Mouse (Mus musculus) cerebellum, adult 18-20 months (tissue): ENCODE data around the gene Rps18.

ENCODE experiments used
- DNase-seq, 2 experiments: peaks; one replicate each; pipeline ENCODE4 v3.0.0; 2021

Gene Rps18

DNA sequence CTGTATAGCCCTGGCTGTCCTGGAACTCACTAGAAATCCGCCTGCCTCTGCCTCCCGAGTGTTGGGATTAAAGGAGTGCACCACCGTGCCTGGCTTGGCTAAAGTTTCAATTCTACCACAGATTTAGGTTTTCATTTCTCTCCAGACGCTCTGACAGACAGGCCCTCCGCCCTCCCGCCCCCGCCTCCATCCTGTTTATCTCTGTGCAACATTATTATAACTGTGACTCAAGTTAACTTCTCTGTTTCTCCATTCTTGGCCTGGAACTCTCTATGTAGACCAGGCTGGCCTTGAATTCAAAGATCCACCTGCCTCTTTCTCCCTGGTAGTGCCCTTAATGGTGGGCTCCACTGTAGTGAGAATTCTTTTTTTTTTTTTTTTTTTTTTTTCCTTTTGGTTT lies 53.3 kb downstream of the Rps18 start:
- DNase-seq = no peak

DNA sequence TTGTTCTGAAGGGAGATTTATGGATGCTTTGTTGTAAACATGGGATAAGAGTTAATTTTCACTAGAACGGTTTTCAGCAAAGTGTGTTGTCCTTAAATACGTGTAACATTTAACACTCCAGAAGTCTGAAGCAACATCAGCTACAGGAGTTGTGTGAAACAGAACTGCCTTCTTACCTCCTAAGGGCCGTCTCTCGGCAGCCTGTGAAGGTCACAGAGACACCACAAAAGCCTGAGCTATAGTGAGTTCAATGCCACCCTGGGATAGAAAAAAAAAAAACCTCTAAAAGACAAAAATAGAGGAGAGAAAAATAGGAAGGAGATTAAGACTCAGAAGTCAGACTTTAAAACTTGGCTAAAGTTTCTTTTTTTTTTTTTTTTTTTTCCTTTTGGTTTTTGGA lies 53.7 kb downstream of the Rps18 start:
- no peak for DNase-seq
